Mouse (Mus musculus) erythroblast, embryonic 14.5 days (primary cell): Measurements from ENCODE around the gene Foxd3.

Source experiments
- GATA1 ChIP-seq: IDR thresholded peaks from 2 replicates; pipeline ENCODE4 v1.6.1; 2012; ENCODE audit warnings: low read length, inconsistent platforms, mixed read lengths
- TAL1 ChIP-seq: IDR thresholded peaks from 3 replicates; pipeline ENCODE4 v1.6.1; 2012; ENCODE audit warnings: low read length, inconsistent platforms, mixed read lengths

GRCm38 (mm10) chr4:99641920-99642319 lies 14.2 kb upstream of the Foxd3 start:
- no peak for TF ChIP-seq TAL1
- no peak for TF ChIP-seq GATA1
